Mouse (Mus musculus) T-helper 1 cell (primary cell): ENCODE data around the gene Sqstm1.

Source experiments
- in situ Hi-C: fragments of 300-600 bp; cut with MboI, MseI; formaldehyde crosslinking; loops from one replicate; pipeline ENCODE4 v1.15.1; 2025; ENCODE audit warnings: high pct_unique_total_duplicates

The Sqstm1 gene

DNA sequence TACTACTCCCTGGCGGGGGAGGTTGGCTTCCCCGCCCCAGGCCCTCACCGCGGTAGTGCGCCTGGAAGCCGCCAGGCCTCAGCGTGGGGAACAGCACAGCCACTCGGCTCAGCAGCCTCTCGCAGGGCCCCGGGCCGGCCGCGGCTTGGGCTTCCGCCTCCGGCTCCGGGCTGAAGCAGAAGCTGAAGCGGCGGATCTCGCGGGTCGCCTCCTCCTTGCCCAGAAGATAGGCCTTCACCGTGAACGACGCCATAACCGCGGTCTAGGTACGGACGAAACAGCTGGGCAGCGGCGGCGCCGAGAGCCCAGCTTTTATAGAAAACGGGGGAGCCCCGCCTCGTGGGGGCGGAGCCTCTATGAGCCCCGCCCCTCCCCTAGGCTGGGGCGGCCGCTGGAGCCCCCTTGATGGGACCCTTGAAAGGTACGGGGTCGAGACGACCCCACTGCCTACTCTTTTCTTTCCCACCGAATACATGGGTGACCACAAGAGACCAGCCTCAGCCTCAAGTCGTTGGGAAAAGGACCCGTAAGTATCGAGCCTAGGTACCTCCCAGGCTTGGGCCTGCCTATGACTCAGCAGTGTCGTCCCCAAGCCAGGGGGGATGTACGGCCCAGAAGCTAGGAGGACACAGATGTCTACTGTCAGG is at the start of gene Sqstm1, which contains the start of gene Mgat4b:
Gene Sqstm1 (minus strand): TSS at position 323 of the 647 bp plus-strand sequence.
Gene Mgat4b (plus strand): TSS at position 386 of the 647 bp plus-strand sequence.
- in situ Hi-C loops = loop anchor here (10.0 kb wide), 1 partner anchor 1336 kb away; the partner anchor contains the start of gene Irgm1

DNA sequence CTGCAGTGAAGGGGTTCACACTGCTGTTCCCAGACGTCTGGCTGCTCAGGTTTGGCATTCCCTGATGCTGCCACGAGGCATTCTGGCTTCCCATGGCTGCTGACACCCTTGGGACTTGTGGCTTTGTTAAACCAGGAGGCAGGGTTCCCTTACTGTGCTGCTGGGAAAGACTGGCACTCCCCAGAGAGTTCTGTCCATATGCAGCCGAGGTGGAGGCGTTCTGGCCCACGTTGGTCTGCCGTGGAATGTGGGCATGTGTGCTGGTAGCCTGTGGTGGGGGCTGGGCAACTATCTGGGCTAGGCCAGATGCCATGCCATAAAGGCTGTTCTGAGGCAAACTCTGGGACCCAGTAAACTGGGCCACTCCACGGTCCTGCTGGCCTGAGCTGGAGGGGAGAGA is 47.7 kb upstream of the Sqstm1 start:
- in situ Hi-C loops = no loop called here

DNA sequence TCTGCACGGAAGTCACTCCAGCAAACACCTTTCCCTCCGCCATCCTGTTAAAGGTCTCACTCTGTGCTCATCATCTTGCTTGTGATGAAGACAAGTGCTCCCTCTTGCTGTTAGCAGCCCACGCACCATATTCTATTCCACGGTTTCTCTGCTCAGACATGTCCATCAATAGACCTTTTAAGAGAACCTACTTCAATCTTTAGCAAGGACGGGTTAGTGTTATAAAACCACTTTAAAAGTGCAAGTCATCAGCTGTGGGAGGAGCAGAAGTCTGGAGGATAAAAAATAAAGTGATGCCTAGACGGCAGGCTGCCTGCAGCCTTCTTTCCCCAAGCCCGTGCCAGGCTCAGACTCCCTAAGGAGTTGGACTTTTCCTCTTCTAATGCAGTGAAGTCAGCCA is 46.0 kb upstream of the Sqstm1 start:
- in situ Hi-C loops = no loop called here

- in situ Hi-C loops = no loop called here
Measured at GRCm38 (mm10) chr11:50254010-50254580, 43.5 kb upstream of the Sqstm1 start.

GRCm38 (mm10) chr11:50253393-50253792 is 42.8 kb upstream of the Sqstm1 start:
- in situ Hi-C loops = no loop called here

GRCm38 (mm10) chr11:50252684-50253265 is 42.1 kb upstream of the Sqstm1 start:
- in situ Hi-C loops = no loop called here

- in situ Hi-C loops = no loop called here
Measured at GRCm38 (mm10) chr11:50252166-50252565, 41.5 kb upstream of the Sqstm1 start.

GRCm38 (mm10) chr11:50248473-50249171 is 38.0 kb upstream of the Sqstm1 start:
- in situ Hi-C loops = no loop called here

DNA sequence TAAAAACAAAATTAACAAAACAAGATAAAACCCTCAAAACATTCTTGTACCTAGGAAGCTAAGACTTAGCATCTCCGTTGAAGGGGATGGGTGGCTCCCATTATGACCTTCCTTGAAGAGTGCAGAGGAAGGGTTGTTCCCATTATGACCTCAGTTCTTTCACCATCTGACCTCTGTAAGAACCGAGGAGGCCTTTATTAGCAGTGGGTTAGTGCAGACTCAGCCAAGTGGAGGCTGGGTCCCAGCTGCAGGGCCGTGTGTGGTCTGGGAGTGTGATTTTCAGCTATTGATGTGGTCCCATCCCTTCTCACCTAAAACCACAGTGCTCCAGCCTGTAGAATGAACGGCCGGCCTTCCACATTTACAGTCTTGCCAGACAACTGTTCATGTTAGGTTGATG is 34.6 kb upstream of the Sqstm1 start:
- in situ Hi-C loops = no loop called here

DNA sequence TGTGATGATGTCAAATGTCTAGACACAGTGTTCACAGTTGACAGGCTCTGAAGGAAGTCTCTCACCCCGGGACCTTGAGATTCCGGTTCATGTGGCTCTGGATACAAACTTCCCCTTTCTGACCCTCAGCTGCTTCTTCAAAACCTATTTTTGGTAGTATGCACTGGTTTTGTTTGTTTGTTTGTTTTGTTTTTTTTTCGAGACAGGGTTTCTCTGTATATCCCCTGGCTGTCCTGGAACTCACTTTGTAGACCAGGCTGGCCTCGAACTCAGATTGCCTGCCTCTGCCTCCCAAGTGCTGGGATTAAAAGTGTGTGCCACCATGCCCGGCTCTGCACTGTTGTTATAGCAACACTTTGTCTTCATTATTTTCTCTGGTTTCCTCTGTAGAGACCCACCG is 33.3 kb upstream of the Sqstm1 start:
- in situ Hi-C loops = no loop called here

- in situ Hi-C loops = no loop called here
Measured at GRCm38 (mm10) chr11:50240235-50240911, 29.7 kb upstream of the Sqstm1 start.

DNA sequence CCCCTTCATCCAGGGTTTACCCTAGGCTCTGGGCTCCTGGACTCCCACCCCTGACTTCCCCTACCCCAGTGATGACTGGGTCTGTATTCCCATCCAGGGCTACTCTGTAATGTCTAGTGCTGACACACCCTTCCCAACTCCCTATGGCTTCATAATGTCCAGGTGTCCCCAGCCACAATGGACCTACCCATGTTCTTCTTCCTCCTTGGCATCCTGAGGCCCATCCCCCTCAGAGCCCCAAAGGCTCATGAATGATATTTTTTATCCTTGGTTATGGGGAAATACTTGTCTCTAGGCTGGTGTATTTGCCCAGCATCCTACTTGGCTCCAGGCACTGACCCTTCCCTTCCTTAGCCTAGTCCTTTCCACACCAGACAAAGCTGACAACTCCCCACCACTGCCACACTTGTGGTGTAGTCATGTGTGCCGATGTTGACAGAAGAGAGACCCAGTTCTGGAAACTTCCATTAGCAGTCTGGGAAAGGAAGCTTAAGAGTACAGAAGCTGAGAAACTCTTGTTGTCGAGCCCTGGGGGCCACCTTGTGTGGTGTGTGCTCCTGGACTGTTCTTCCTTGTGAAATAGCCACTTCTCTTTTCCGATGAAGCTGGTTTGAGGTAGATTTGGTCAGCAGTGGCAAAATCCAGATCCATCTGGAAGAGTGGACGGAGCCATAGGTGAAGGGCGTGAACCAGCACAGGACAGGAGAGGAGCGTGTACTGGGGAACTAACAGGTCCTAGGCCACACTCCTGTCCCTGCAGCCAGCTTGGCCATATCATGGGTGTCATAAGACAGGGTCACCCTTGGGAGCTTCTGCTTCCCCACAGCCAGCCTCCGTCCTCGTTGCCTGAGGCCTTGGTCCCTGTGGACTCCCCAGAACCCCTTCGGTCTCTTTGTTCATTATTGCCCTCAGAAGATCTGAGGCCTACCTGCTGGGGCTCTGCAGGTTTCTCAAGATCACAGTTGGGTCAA is 28.5 kb upstream of the Sqstm1 start:
- in situ Hi-C loops = no loop called here

GRCm38 (mm10) chr11:50238324-50238723 is 27.7 kb upstream of the Sqstm1 start, which contains the start of gene Ltc4s:
Gene Ltc4s, minus strand, starts transcription at chr11:50238616.
- in situ Hi-C loops = no loop called here

GRCm38 (mm10) chr11:50236937-50237835 is 26.6 kb upstream of the Sqstm1 start:
- in situ Hi-C loops = no loop called here

- in situ Hi-C loops = no loop called here
Measured at GRCm38 (mm10) chr11:50236540-50236936, 25.9 kb upstream of the Sqstm1 start.

DNA sequence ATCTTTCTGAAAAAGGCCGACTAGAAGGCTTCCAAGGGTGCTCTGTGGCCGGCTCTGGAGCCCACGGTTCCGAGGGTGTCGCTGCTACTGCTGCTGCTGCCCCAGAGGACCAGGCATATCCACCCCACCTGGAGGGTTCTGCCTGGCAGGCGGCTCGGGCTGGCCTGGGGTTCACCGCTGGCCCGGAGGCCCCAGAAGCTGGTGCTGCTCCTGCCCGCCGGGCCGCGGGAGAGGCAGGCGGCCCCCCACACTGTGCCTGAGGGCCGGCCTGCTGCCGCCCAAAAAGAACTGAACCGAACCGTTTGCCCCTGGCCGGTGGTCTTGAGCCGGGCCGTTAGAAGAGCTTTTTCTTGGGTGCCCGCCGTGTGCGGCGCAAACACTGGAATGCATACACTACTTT is 24.0 kb upstream of the Sqstm1 start:
- in situ Hi-C loops = no loop called here

GRCm38 (mm10) chr11:50233993-50234392 is 23.4 kb upstream of the Sqstm1 start:
- in situ Hi-C loops = no loop called here

- in situ Hi-C loops = no loop called here
Measured at GRCm38 (mm10) chr11:50233022-50233421, 22.4 kb upstream of the Sqstm1 start.

- in situ Hi-C loops = no loop called here
Measured at GRCm38 (mm10) chr11:50231411-50231810, 20.8 kb upstream of the Sqstm1 start.
